Mouse (Mus musculus) heart, adult 8-10 months (tissue): ENCODE measurements at regions not wholly inside any gene's neighbourhood (a gene's known extent, or its start where the extent isn't known, plus 50 kb on each side); places are given as distances from the start of the nearest gene placed in this dataset.
A peak's percentile ranks its signal among the peaks of the same experiment; 100 is the strongest.

Source experiments
- DNase-seq: peaks from one replicate; pipeline ENCODE4 v3.0.0; 2022; ENCODE audit warnings: low spot score

DNA sequence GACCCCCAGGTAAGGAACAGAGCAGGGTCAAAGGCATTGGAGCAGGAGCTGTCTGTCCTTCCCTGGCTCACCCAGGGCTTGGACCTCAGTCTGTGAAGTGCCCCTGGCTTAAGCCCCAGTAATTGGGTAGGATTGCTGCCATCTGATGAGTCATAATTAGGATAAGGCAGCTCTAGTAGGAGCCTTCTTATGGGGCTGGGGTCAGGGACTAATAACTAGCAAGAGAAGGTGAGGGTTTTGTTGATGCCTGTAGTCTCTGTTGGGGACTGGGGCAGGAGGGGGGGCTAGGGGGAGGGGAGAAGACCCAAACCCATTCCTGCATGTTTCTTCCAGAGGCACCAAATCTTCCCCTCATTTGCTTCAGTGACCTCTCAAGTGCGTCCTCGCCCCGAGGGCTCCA lies 172.4 kb upstream of the Mki67 start:
- DNase-seq: no peak

DNA sequence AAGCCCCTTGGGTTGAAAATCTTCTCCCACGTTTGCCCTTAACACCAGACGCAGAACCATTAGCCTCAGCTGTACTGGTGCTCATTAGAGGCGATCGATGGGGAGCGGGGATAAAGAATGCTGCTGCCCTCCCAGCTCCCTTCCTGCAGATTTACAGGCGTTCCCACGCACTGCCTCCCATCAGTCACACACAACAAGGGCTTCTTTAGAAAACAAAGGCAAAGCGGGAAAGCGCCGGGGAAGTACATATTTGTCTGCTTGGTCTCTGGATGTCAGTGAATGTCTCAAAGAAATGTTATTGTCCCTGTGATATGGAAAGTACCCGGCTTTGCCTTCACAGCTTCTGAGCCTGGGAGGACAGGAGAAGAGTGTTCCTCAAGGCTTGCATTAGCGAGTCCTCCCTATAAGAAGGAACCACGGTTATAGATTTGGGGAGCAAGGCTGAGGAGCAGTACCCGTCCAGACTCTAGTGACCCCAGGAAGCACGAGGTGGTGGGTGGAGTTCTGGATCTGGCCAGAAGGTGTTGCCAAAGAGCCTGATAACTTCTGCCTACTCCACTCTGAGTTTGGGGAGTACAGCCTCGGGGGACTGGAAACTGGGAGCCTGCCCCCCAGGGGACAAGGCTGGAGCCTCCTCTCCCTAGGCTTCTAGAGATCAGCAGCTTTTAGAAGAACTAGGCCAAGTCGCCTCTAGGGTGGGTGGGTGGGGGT lies 173.0 kb upstream of the Mki67 start:
- DNase-seq: no peak

DNA sequence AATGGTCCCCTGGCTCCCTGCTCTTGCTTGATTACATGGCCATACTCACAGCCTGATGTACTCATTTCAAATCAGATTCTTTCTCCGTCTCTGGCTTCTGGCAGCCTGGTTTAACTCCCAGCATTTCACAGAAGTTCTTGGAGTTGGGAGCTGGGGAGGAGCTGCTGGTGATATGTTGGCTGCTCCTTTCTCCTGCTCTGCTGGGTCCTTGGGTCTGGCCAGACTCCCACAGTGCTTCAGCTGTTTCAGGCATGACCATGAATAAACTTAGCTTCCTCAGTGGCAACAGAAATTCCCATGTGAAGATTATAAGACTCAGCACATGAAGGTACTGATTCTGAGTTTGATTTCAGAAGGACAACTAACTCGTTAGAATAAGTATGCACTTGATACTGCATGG lies 182.7 kb upstream of the Mki67 start:
- DNase-seq: no peak

DNA sequence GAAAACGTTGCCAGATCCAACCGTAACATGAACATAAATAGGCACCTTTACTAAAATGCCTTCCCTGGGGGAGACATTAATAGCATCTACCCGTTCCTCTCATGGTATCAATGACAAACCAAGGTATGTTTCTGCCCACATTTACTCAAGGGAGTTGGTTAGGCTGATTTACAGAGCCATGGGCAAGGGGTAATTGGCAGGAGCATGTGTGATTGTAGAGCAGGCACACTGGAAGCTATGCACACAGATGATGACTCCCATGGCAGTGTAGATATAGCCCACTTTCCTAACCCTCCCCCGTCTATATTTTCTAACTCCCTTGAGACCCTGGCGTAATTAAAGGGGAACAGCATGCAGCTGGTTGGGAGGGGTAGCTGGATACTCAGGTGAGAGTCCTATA lies 183.6 kb upstream of the Mki67 start:
- no peak for DNase-seq

DNA sequence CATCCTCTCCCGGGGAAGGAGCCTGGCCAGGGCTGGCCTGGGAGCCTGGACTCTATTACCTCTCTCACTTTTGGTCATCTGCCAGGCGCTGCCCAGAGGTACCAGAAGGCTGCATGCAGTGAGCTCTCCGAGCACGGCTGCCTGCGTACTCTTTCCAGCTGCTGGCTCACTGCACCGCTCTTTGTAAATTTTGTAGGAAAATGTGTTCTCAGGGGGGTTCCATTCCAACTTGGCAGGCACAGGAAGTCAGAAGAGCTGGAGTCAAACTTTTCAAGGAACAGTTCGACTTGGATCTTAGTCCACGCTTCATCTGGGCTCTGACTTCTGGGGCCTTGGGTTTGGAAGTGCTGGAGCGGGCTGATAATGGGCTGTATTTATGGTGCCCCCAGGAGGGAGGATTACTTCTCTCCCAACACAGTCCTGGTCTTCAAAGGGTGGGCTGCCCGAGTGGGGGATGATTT lies 184.7 kb upstream of the Mki67 start:
- peak; percentile 60 for DNase-seq

DNA sequence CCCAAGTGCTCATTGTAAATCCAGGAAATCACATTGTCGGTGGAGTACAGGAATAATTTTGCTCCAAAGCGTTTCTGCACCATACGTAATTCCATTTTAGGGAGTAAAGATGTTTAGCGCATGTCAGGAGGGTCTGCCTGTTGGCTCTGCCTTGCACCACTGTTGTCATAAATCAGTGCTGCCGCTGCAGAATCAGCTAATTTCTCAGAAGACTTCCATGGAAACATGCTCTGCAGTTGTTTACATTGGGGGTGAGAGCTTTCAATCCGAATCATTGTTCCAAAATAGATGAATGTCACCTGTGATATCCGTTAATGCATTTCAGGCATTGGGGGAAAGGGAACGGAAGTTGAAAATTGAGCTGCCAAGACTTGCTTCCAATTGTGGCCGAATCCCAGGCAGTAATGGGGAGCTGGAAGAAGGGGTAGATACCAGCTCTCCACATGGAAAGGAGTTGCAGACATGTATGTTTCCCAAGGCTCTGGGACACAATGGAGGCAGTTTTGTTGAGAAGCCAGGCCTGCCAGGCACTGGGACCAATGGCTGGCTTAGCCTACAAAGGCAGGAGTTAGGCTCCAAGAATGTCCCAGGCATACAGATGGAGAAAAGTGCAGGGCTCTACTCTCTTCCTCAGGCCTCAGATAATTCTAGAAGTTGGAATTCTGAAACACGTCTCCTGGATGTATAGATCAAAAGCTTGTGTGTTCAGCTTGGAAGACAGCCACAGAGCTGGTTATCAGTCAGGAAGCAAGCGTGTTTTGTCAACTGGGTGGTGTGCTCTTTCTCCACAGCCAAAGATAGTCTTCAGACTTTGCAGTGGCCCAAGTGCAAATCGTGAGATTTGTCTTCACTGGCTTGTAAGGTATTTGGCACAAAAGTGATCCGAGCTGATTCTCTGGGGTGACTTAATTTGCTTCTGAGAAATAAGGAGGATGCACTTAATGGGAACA lies 186.2 kb upstream of the Mki67 start:
- peak; percentile 42 for DNase-seq

DNA sequence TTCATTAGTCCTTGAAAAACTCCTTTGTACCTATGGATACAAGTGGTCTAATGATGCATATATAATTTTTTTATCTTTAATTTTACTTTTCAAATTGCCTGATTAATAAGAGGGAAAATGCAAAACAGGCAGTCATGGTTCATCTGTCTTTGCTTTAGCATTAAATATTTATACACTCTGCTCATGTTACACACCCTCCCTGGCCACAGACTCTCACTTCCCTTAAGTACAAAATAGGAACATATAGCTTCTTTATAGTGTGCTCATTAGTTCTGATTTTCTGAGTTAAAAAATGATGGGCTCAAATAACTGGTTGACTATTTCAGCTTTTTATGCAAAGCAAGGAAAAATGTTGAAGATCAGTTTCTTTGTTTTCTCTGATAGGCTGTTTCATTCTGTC lies 195.2 kb upstream of the Mki67 start:
- no peak for DNase-seq

DNA sequence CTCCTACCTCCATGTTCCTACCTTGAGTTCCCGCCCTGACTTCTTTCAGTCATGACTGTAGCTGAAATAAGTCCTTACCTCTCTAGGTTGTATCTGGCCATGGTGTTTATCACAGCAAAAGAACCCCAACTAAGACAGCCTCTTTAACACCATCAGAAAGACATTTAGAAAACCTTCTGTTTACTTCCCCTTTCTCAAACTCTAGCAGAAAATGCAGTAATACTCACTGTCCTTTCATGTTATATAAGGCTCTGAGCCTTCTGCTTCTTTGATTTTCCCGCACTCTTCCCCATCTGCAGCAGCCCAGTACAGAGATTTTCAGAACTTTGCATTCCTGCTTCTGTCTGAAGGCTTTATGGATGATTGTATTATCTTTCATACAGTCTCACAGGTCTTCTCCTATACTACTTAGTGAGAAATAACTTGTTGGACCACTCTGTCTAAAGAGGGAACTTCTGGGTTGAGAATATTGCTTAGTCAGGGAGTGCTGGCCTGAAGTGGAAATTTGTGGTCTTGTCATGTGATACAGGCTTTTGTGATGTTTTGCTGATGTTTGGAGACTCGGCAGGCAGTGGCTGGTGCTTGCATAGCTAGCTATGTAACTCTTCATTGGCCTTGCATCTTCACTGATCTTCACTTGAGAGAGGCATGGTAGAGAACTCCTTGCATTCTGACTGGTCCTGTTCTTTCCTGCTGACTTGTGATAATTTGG lies 197.9 kb upstream of the Mki67 start:
- DNase-seq: peak; percentile 41

DNA sequence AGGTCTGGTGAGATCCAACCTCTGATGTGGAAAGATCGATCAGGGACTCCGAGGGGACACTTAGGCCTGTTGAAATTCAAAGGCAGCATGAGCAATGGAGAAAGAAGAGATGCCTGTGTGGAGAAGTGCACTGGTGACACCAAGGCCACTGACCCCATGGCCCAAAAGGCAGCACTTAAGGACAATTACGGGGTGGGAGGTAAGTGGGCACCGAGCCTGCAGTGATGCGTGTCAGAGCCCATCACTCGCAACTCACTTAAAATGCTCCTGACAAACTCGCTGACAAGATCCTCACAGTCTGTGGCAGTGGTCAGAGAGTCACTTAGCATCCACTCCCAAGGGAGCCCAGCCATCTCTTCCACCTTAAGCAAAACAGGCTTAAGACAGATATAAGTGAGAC lies 207.7 kb upstream of the Mki67 start:
- DNase-seq: no peak

DNA sequence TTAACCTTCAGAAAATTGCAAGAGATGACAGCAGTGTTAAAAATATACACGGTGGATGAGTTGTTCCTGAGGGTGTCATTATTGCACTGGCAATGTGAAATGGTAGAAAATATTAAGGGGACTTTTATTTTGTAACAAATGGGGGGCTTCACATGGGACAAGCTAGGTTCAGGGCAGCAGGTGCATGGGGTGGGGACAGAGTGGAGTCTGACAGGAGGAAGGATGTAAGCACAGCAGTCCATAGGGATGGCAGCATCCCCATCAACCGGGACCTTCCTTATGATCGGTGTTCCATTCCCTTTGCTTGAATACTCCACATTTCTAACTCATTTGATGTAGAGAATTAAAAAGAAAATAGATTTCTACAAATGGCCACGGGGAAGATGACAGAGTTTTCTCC lies 208.5 kb upstream of the Mki67 start:
- no peak for DNase-seq

DNA sequence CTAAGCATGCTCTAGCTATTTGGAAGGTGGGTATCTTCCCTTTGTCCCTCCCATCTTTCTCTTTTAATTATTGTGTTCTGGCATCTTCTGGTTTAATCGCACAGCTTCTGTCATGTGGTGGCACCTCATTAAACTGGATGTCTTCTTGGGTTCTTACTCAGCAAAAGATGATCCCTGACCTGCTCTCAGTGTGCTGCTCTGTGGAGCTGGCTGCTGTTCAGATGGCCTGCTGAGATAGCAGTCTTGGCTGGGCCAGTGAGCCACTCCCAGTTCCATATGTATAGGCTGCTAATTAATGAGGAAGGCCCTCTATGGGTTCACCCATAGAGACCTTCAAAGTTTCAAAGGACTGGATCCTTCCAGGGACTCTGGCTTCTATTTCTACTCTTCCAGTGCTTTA lies 213.9 kb upstream of the Mki67 start:
- no peak for DNase-seq

DNA sequence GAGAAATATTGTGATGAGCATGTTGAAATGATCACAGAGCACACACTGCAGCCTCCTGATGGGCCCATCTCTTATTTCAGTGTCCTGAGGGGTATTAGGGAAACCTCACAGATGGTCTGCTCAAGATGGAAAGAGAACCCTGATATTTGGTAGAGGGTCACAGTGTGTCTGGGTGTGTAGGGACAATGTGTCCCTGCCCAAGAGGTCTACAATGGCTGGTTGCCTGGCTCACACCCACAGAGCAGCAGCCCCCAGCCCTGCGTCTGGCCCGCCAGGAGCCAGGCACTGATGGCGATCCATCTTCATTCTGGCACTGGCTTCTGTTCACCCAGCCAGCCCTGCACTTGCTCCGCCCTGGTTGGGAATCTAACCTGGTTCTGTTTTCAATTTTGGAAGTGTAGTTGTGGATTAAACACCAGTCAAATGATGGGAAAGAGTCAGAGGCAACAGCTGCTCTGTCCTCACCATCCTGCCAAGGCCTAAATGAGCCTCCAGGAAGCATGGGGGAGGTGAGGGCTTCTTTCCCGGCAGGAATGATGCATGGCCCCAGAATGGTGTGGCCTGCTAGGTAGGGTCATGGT lies 216.5 kb upstream of the Mki67 start:
- DNase-seq: peak; percentile 23

DNA sequence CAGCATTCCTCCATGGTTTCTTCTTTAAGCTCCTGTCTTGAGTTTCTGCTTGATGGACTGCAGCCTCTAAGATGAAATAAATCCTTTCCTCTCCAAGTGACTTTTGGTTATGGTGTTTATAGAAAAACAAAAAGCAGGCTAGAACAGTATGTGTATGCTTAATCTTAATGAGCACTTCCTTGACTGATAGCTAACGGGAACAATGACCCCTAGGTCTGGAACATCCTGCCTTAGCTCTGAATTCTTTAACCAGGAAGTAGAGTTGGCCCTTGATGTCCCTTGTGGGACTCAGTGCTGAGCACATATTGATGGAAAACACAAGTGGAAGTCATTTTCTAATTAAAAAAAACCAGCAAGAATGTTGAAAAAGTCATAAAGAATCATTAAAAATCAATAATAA lies 219.0 kb upstream of the Mki67 start:
- peak; percentile 31 for DNase-seq

DNA sequence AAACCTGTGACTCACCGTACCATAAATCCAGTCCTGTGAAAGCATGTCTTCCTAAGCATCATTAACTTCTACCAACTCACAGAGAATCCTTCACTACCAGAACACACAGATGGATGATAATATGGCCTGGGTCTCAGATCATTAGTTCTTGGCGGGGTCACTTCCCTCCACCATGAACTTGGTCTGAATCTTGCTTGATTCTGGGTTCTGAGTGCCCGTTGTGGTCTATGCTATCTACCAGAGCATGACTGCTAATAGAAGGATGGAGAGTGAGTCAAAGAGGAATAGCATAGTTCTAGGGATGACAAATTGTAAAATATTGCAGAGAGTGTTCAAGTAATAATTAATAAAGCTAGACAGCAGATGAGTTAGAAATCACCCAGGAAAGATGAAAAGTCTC lies 221.3 kb upstream of the Mki67 start:
- no peak for DNase-seq

DNA sequence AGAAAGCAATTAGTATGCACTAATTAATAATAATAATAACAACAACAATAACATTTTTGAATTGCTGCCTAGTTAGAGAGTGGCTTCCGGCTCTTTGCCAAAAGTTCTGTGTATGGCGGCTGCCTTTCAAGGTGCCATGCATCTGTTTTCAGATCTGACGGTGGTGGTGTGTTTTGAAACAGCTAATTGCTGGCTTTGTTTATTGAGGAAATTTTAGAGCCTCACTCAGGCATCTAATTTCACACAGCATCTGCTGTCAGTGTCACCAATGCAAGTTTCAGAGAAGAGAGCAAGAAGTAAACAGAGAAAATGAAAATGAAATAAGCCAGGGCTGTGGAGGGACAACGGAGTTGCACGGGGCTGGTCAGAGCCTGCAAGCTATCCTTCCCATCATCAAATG lies 223.2 kb upstream of the Mki67 start:
- no peak for DNase-seq

DNA sequence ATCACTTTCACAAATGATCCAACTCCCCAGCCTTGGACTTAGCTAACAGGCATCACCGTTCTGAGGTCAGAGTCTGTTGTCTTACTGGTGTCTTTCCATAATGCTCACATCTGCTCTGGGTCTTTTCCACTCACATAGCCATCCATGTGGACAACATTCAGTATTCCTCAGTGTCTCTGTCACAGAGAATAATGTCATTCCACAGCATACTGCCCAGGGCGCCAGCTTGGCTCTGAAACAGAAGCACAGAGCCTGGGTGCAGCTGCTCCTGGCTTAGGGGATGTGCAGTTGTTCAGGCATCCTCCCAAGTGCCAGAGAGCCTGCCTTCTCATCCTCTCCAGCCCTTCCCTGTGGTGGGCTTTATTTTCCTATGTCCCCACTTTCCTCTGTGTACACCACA lies 226.7 kb upstream of the Mki67 start:
- no peak for DNase-seq

DNA sequence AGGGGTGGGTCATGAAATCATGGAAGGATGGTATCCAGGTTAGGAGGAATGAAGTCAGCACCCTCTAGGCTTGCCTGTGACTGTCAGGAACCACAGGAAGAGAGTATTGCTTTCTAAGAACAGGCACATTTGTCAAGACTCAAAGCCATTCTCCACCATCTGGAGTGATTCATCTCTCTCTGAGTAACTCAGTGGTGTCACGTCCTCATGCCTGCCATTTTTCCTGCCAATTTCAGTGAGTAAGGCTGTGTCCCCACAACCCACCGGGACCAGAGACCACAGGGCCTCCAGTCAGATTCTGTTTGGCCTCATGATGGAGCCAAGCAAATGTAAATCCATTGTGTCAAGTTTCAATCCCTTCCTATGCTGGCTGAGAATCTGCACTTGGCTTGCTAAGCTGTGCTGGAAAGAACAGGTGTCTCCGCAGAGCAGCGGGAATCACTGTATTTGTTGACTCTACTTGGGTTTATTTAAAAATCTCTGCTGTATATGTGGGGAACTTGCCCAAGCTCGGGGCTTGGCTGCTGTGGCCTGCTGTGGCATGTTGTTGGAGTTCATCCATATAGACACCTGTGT lies 230.0 kb upstream of the Mki67 start:
- DNase-seq: no peak

DNA sequence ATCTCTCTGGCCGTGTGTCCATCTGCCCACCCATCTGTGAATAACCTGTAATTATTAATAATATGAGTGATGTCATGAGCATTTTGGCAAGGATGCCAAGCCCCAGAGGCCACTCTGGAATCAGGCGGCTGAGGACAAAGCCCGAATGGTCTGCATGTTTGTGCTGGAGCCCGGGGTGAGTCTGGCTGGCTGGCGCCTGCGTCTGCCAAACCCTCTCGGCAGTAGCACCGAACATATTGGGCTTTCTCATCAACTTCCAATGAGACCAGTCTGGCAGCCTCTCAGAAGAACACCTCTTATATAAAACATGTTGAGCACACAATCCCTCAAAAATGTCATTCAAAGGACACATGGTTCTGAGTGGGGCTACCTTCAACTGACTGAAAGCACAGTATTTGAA lies 244.9 kb upstream of the Mki67 start:
- peak; percentile 35 for DNase-seq

DNA sequence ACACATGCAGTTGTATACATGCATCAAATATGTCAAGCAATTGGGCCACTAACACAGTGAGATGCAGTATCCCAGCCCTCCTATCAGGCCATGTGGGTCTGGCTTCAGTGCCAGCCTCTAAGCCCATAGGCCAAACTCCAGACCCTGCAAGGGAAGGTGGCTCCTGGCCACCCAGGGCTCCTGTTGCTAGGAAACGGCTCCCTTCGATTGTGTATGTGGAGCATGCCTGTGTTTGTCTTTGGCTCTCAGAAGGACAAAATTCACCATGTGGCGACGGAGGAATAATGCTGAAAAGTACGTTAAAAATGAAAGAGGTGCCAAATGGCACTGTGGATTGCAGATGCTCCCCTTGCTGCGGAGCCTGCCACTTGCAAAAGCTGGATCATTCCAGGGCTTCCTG lies 249.4 kb upstream of the Mki67 start:
- no peak for DNase-seq

DNA sequence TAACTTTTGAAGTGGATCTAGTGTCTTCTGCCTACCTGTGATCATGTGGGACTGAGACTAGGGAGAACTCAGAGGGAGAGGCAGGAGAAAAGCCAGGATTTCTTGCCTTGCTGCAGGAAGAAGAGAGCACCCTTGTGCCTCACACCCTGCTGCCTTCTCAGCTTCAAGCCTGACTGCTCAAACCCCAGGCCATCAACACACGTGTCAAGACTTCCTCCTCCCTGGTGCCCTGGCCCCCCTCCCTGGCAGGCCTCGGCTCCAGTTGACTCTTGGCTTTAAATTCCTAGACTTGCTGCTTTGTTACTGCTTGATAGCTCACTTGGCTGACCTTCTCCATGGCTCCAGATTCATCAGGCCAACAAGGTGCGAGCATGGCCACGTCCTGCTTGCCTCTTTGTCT lies 250.1 kb upstream of the Mki67 start:
- no peak for DNase-seq

DNA sequence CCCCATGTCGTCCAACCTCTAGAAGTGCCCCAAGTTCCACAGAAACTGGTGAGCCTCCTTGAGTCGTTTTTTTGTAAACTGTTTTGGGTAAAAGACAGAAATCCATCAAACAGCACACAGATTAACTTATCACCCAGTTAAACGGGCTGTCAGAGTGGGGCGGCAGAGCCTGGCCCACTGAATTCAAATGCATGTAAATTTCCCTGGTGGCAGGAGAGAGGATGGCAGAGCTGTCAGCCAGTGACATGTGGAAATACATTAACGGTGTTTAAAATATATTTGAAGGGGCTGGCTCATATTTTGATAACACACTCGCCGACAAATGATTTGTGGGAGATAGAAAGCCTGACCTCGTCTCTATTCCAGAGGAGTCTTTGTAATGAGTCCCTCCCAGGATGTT lies 252.5 kb upstream of the Mki67 start:
- no peak for DNase-seq

DNA sequence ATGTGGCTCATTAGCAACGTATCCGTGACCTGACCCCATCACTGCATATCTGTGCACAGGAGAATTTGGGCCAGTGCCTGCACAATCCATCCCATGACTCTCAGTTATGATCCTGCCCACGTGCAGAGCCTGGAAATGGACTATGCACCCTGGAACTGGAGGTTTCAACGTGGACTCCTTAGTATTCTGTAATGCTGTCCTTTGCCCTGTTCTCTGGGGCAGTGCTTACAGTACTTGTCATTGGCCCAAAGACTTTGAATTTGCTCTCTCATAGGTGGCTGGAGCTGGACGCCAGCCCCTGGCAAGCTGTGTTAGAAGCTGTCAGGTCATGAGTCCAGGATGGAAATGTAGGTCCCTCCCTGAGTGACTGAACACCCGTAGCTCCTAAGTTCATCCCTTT lies 269.9 kb upstream of the Mki67 start:
- no peak for DNase-seq
